Mouse (Mus musculus) brain, embryonic 14.5 days (tissue): ENCODE measurements around the gene Thegl.
A peak's percentile ranks its signal among the peaks of the same experiment; 100 is the strongest.

Experiments
- CTCF ChIP-seq: fragments of 200-500 bp; IDR thresholded peaks from 2 replicates; pipeline ENCODE4 v1.5.1; 2012; ENCODE audit warnings: inconsistent platforms, mild to moderate bottlenecking, moderate library complexity, borderline replicate concordance; ENCODE audit not compliant: insufficient read depth, insufficient read length; ENCODE audit errors: extremely low read depth
- POLR2A ChIP-seq: fragments of 200-500 bp; IDR thresholded peaks from 2 replicates; pipeline ENCODE4 v1.6.1; 2012; ENCODE audit warnings: mild to moderate bottlenecking, inconsistent platforms, borderline replicate concordance; ENCODE audit not compliant: poor library complexity, insufficient read depth, insufficient read length, severe bottlenecking; ENCODE audit errors: extremely low read depth

- TF ChIP-seq CTCF, result peak; percentile 24; the same call in 1 of the 2 replicates
- TF ChIP-seq POLR2A, result no peak
These were observed 55.8 kb downstream of the Thegl start for GRCm38 (mm10) chr5:77071626-77072025.
